Mouse (Mus musculus) WW6 (cell line): Measurements from ENCODE around the gene Yipf4.

Experiments used
- DNase-seq: peaks from one replicate; pipeline ENCODE4 v3.0.0-alpha.2; 2013; ENCODE audit warnings: low read depth, low spot score

The Yipf4 gene

GRCm38 (mm10) chr17:74526117-74526516, 36.8 kb downstream of the Yipf4 start:
- DNase-seq, result no peak

- no peak for DNase-seq
These were observed 37.7 kb downstream of the Yipf4 start for GRCm38 (mm10) chr17:74526806-74527653.

- DNase-seq, result peak; percentile 99
These were observed 38.7 kb downstream of the Yipf4 start, which contains the start of gene Birc6 for GRCm38 (mm10) chr17:74527729-74528607. Birc6 (plus strand) TSS chr17:74528295.

GRCm38 (mm10) chr17:74528648-74529532, 39.6 kb downstream of the Yipf4 start:
- no peak for DNase-seq

- no peak for DNase-seq
These were observed 40.2 kb downstream of the Yipf4 start for GRCm38 (mm10) chr17:74529533-74529824.

GRCm38 (mm10) chr17:74534971-74535370, 45.7 kb downstream of the Yipf4 start:
- DNase-seq, result no peak

- no peak for DNase-seq
These were observed 48.2 kb downstream of the Yipf4 start for GRCm38 (mm10) chr17:74537526-74537925.

GRCm38 (mm10) chr17:74543615-74544014, 54.3 kb downstream of the Yipf4 start:
- DNase-seq, result no peak
